Mouse (Mus musculus) stomach, postnatal 0 days (tissue): ENCODE results near the gene Fam69b.

Experiments
- CTCF ChIP-seq: IDR thresholded peaks from 2 replicates; pipeline ENCODE4 v1.5.1; 2016; ENCODE audit warnings: antibody characterized with exemption, low read depth, mild to moderate bottlenecking, moderate library complexity
- EP300 ChIP-seq: optimal IDR thresholded peaks from 2 replicates; pipeline ENCODE3; 2016; ENCODE audit warnings: antibody characterized with exemption

- TF ChIP-seq EP300 (no peak), CTCF (no peak)
Measured at GRCm38 (mm10) chr2:26582203-26582602, 46.1 kb upstream of the Fam69b start.
